Mouse (Mus musculus): Measurements from ENCODE around the gene Swt1. TPM values are rescaled to one million over a fixed set of nuclear protein-coding genes. Genes with fewer than 3 reads are reported as not detected.

Swt1 gene
- polyA plus RNA-seq, 1 experiment from 2014 or later, result 23.5 TPM

DNA sequence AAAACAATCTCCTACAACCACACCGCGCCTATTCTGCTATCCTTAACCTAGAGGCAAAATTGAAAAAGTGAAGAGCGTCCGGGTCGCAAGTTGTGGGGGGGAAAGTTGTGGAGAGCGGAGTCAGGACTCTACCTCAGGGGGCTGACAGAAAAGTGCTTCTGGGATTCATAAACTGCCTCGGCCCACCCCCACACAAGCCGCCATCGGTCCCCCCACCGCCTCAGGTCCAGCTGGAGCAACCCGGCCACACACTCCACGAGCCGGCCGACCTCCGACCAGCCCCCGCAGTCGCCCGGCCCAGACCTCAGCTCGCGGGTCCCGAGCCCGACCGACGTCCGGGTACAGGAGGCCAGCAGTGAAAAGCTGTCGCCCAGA, 380 bp downstream of the Swt1 start:
- Histone ChIP-seq H3K4me3 (peak overlapping the region; percentile 95), H3K4me1 (peaks cover 24% of the 10 kb centered on the region), H3K27me3 (replicated peaks) (no peaks in the 10 kb centered on the region), H3K4me2 (peak overlapping the region; percentile 80), H3K9me3 (replicated peaks) (no peaks in the 10 kb centered on the region), H3K27ac (peak overlapping the region; percentile 96), H3K9ac (peak overlapping the region; percentile 96), H3K36me3 (0 out of 2 replicates have a peak, but pooled peaks cover under 1% of the 10 kb centered on the region)
- ATAC-seq, result peak; percentile 50
- WGBS (ENCODE audit: insufficient replicate concordance), result under 1% methylated on average over 22 of the region's 26 CpGs

DNA sequence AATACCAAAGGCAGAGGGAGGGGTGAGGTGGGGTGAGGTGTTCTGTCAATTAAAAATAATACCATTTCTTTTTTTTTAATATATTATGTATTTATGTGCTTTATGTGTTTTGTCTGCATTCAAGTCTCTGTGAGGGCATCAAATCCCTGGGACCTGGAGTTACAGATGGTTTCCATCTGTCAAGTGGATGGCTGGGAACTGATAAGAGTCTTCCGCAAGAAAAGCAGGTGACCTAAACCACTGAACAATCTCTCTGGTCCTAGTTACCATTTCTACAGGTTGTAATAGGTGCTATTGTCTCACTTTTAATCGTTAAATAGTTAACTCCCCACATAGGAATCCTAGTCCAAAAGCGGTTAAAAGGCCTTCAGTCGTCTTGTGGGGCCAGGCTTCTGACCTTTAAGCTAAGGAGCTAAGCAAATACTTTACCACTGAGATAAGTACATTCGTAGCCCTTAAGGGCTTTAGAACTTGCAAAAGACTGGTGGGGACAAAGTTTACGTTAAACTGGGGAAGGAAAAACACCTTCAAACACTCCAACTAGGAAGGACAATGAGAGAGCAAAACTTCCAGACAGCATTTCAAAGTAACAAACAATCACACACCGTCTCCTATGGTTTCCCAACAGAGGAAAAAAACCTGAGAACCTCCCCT, 1.2 kb downstream of the Swt1 start:
- peaks cover 25% of the 10 kb centered on the region for H3K4me1 ChIP-seq
- no peaks in the 10 kb centered on the region for H3K9me3 ChIP-seq (replicated peaks)
- no peaks in the 10 kb centered on the region for H3K27me3 ChIP-seq (replicated peaks)
- ATAC-seq, result no peak
- H3K36me3 ChIP-seq, result peaks cover 7% of the 10 kb centered on the region; the same call in 1 of the 2 replicates
- peak overlapping the region; percentile 96 for H3K9ac ChIP-seq
- peak overlapping the region; percentile 80 for H3K4me2 ChIP-seq
- peak overlapping the region; percentile 95 for H3K4me3 ChIP-seq
- WGBS (ENCODE audit: insufficient replicate concordance), result 14% methylated on average over 7 of the region's 7 CpGs
- peak overlapping the region; percentile 96 for H3K27ac ChIP-seq

- H3K4me2 ChIP-seq, result no peak overlapping the region
- no peak overlapping the region for H3K27ac ChIP-seq
- H3K9ac ChIP-seq, result no peak overlapping the region
- H3K4me3 ChIP-seq, result no peak overlapping the region
- peaks cover 45% of the 10 kb centered on the region for H3K36me3 ChIP-seq
- peaks cover 15% of the 10 kb centered on the region for H3K4me1 ChIP-seq
- H3K9me3 ChIP-seq (replicated peaks), result no peaks in the 10 kb centered on the region
- WGBS (ENCODE audit: insufficient replicate concordance), result 35% methylated on average over 3 of the region's 3 CpGs
- no peaks in the 10 kb centered on the region for H3K27me3 ChIP-seq (replicated peaks)
- no peak for ATAC-seq
Measured at GRCm38 (mm10) chr1:151422178-151422577, 6.1 kb downstream of the Swt1 start.

DNA sequence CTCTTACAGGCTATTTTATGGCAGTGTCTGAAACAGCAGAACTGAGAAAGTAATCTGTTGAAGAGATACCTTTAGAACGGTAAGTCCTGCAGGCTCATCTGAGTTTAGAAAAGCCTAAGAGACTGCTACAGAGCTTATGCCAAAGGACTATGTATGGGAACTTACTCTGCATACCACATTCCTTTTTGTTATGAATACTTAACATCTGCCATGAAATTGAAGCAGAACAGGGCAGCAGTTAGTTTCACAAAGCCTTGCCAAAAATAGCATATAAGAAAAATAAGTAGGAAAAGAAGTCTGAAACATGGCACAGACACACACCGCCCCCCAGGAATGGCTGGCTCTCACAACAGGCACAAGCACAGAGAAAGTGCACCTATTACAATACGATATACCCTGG, 18.4 kb downstream of the Swt1 start:
- no peak overlapping the region for H3K27ac ChIP-seq
- no peaks in the 10 kb centered on the region for H3K27me3 ChIP-seq (replicated peaks)
- no peak overlapping the region for H3K4me3 ChIP-seq
- 84% methylated on average over 3 of the region's 3 CpGs for WGBS (ENCODE audit: insufficient replicate concordance)
- H3K9ac ChIP-seq, result no peak overlapping the region
- H3K36me3 ChIP-seq, result peaks cover 49% of the 10 kb centered on the region
- no peak overlapping the region for H3K4me2 ChIP-seq
- no peaks in the 10 kb centered on the region for H3K9me3 ChIP-seq (replicated peaks)
- no peaks in the 10 kb centered on the region for H3K4me1 ChIP-seq
- ATAC-seq, result no peak

- H3K27me3 ChIP-seq (replicated peaks), result no peaks in the 10 kb centered on the region
- H3K4me2 ChIP-seq, result no peak overlapping the region
- WGBS (ENCODE audit: insufficient replicate concordance), result 90% methylated on average over 1 of the region's 1 CpGs
- no peak overlapping the region for H3K27ac ChIP-seq
- H3K9me3 ChIP-seq (replicated peaks), result no peaks in the 10 kb centered on the region
- no peak overlapping the region for H3K9ac ChIP-seq
- no peaks in the 10 kb centered on the region for H3K4me1 ChIP-seq
- H3K36me3 ChIP-seq, result peaks cover 33% of the 10 kb centered on the region
- H3K4me3 ChIP-seq, result no peak overlapping the region
- no peak for ATAC-seq
Measured at GRCm38 (mm10) chr1:151390029-151390428, 38.2 kb downstream of the Swt1 start.

- no peak overlapping the region for H3K9ac ChIP-seq
- H3K4me1 ChIP-seq, result no peaks in the 10 kb centered on the region
- WGBS (ENCODE audit: insufficient replicate concordance), result 87% methylated on average over 3 of the region's 3 CpGs
- H3K27me3 ChIP-seq (replicated peaks), result no peaks in the 10 kb centered on the region
- no peak overlapping the region for H3K27ac ChIP-seq
- H3K9me3 ChIP-seq (replicated peaks), result no peaks in the 10 kb centered on the region
- ATAC-seq, result no peak
- H3K36me3 ChIP-seq, result peaks cover 34% of the 10 kb centered on the region
- H3K4me3 ChIP-seq, result no peak overlapping the region
- no peak overlapping the region for H3K4me2 ChIP-seq
Measured at GRCm38 (mm10) chr1:151377353-151377752, 50.9 kb downstream of the Swt1 start.

- Histone ChIP-seq H3K4me1 (no peaks in the 10 kb centered on the region), H3K27ac (no peak overlapping the region), H3K36me3 (peaks cover 49% of the 10 kb centered on the region), H3K4me2 (no peak overlapping the region), H3K4me3 (no peak overlapping the region), H3K9me3 (replicated peaks) (no peaks in the 10 kb centered on the region), H3K9ac (no peak overlapping the region), H3K27me3 (replicated peaks) (no peaks in the 10 kb centered on the region)
- no peak for ATAC-seq
- 80% methylated on average over 1 of the region's 1 CpGs for WGBS (ENCODE audit: insufficient replicate concordance)
Measured at GRCm38 (mm10) chr1:151372823-151373222, 55.4 kb downstream of the Swt1 start.

GRCm38 (mm10) chr1:151371543-151371942, 56.7 kb downstream of the Swt1 start:
- H3K27ac ChIP-seq, result no peak overlapping the region
- no peak for ATAC-seq
- H3K4me1 ChIP-seq, result no peaks in the 10 kb centered on the region
- no peak overlapping the region for H3K4me3 ChIP-seq
- H3K4me2 ChIP-seq, result no peak overlapping the region
- H3K36me3 ChIP-seq, result peaks cover 54% of the 10 kb centered on the region
- no peaks in the 10 kb centered on the region for H3K27me3 ChIP-seq (replicated peaks)
- no peaks in the 10 kb centered on the region for H3K9me3 ChIP-seq (replicated peaks)
- no peak overlapping the region for H3K9ac ChIP-seq
- 73% methylated on average over 5 of the region's 5 CpGs for WGBS (ENCODE audit: insufficient replicate concordance)

GRCm38 (mm10) chr1:151370573-151370972, 57.7 kb downstream of the Swt1 start:
- Histone ChIP-seq H3K9me3 (replicated peaks) (no peaks in the 10 kb centered on the region), H3K4me2 (no peak overlapping the region), H3K27ac (no peak overlapping the region), H3K36me3 (peaks cover 58% of the 10 kb centered on the region), H3K9ac (no peak overlapping the region), H3K27me3 (replicated peaks) (no peaks in the 10 kb centered on the region), H3K4me3 (no peak overlapping the region), H3K4me1 (no peaks in the 10 kb centered on the region)
- WGBS (ENCODE audit: insufficient replicate concordance), result 71% methylated on average over 3 of the region's 3 CpGs
- no peak for ATAC-seq

DNA sequence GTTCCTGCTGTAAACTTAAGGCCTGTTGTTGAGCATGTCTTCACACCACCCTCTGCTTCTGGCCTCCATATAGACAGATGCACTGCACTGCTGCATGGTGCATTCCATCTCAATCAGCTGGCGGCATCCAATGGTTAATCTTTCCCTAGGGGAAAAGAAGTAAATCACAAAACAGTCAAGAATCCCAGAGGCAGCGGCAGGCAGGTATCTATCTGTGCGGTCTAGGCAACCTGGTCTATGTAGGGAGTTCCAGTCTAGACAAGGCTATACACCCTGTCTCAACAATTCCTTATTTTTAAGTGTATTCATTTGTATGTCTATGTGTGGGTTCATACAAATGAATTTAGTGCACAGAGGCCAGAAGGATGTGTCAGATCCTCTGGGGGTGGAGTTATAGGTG, 59.8 kb downstream of the Swt1 start:
- Histone ChIP-seq H3K4me2 (no peak overlapping the region), H3K27ac (no peak overlapping the region), H3K36me3 (peaks cover 79% of the 10 kb centered on the region), H3K4me3 (no peak overlapping the region), H3K27me3 (replicated peaks) (no peaks in the 10 kb centered on the region), H3K9me3 (replicated peaks) (no peaks in the 10 kb centered on the region), H3K9ac (no peak overlapping the region), H3K4me1 (no peaks in the 10 kb centered on the region)
- ATAC-seq, result no peak
- WGBS (ENCODE audit: insufficient replicate concordance), result 92% methylated on average over 3 of the region's 3 CpGs

DNA sequence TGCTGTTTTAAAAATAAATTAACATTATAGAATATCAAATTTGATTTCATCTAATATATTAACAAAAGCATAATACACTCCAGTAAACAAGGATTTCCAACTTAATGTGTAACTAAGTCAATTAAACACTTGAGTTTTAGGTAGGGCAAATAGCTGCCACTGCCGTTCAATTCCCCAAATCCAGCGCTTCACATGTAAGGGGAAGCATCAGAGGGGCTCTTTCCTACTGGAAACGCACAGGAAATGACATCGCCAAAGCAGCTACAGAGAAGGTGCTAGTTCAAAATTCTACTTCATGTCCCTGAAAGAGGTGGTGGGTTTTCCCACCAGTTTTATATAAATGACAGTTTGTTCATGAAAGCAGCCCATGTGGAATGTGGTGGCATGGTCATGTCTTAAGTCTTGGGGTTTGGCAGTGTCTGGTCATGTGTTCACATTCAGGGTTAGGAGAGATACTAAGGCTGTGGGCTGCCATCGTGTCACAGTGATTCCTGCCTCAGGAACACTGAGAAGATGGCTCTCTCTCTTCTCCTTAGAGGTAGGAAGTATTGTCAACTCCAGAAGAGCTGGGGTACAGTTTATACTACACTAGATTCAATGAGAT, 60.4 kb downstream of the Swt1 start:
- H3K36me3 ChIP-seq, result peaks cover 86% of the 10 kb centered on the region
- ATAC-seq, result no peak
- no peak overlapping the region for H3K27ac ChIP-seq
- H3K27me3 ChIP-seq (replicated peaks), result no peaks in the 10 kb centered on the region
- no peak overlapping the region for H3K4me3 ChIP-seq
- no peak overlapping the region for H3K9ac ChIP-seq
- H3K4me2 ChIP-seq, result no peak overlapping the region
- H3K4me1 ChIP-seq, result no peaks in the 10 kb centered on the region
- H3K9me3 ChIP-seq (replicated peaks), result no peaks in the 10 kb centered on the region
- 78% methylated on average over 5 of the region's 5 CpGs for WGBS (ENCODE audit: insufficient replicate concordance)

- Histone ChIP-seq H3K4me3 (no peak overlapping the region), H3K36me3 (peaks cover 93% of the 10 kb centered on the region), H3K4me2 (no peak overlapping the region), H3K9me3 (replicated peaks) (no peaks in the 10 kb centered on the region), H3K27ac (no peak overlapping the region), H3K4me1 (no peaks in the 10 kb centered on the region), H3K9ac (no peak overlapping the region), H3K27me3 (replicated peaks) (no peaks in the 10 kb centered on the region)
- 86% methylated on average over 8 of the region's 8 CpGs for WGBS (ENCODE audit: insufficient replicate concordance)
- ATAC-seq, result no peak
Measured at GRCm38 (mm10) chr1:151366944-151367605, 61.2 kb downstream of the Swt1 start.
